Mouse (Mus musculus) bone marrow macrophage, adult 2 months (primary cell): Measurements from ENCODE around the gene Bend7. TPM values are rescaled to one million over a fixed set of nuclear protein-coding genes. Genes with fewer than 3 reads are reported as not detected.

Source experiments
- H3K27ac ChIP-seq: 2 replicates; pipeline ENCODE4 v1.5.1; 2012; ENCODE audit warnings: low read depth, low read length; ENCODE audit not compliant: insufficient read depth
- H3K4me1 ChIP-seq: 2 replicates; pipeline ENCODE4 v1.6.1; 2012; ENCODE audit warnings: low read length; ENCODE audit not compliant: control insufficient read depth, insufficient read depth
- H3K4me3 ChIP-seq: 2 replicates; pipeline ENCODE4 v1.5.1; 2012; ENCODE audit warnings: mild to moderate bottlenecking, low read length, moderate library complexity; ENCODE audit not compliant: insufficient read depth
- CTCF ChIP-seq: IDR thresholded peaks from 2 replicates; pipeline ENCODE4 v1.5.1; 2012; ENCODE audit warnings: low read depth, mild to moderate bottlenecking, low read length, moderate library complexity
- POLR2A ChIP-seq: IDR thresholded peaks from 2 replicates; pipeline ENCODE4 v1.6.1; 2012; ENCODE audit warnings: mild to moderate bottlenecking, low read depth, low read length, borderline replicate concordance
- polyA plus RNA-seq: library from polyadenylated mRNA; stranded (reverse); fragments of >200 nt; gene quantifications from 2 replicates; pipeline ENCODE4 v1.2.4, GENCODE M21; 2012; ENCODE audit not compliant: missing spikeins, insufficient read depth, insufficient read length

Bend7 gene
- polyA plus RNA-seq, 1 experiment, result not detected

DNA sequence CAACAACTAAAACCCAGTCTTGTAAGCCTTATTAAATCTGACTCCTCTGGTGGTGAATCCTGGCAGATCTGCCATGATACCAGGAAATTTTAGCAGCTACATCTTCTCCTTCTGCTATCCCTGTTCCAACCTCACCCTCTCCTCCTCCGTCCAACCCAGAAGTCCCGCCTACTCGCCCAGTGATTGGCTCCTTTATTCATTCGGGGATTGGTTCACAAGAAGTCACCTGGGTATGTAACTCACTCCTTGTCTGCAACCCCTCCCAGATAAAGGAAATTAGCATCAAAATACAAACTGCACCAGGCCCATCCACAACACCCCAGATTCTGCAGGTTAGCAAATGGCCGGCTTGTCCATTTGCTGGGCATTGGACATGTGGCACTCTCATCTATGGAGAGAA, 98.7 kb downstream of the Bend7 start:
- H3K4me1 ChIP-seq, result peaks cover 2% of the 10 kb centered on the region; the same call in 1 of the 2 replicates
- TF ChIP-seq CTCF (no peak), POLR2A (no peak)
- no peak overlapping the region for H3K27ac ChIP-seq

DNA sequence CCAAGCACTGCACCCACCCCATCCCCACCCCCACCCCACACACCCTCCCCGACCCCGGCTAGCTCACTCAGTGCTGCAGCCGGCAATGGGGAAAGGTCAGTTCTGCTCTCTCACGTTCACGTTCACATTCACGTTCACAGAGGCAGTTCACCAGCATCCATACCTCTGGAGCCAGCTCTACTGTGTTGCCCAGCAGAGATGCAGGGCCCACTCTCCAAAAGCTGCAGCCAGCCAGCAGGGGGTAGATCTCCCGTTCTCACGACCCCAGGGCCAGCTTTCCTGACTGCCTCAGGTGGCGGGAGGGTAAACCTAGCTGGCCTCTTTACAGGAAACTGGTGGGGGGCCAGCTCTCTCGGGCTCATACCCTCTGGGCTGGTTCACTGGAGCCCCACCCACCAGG, 100.0 kb downstream of the Bend7 start:
- no peak for TF ChIP-seq POLR2A
- no peak for TF ChIP-seq CTCF
- H3K27ac ChIP-seq, result no peak overlapping the region
- no peak overlapping the region for H3K4me3 ChIP-seq
- peaks cover 2% of the 10 kb centered on the region; the same call in 1 of the 2 replicates for H3K4me1 ChIP-seq

More for the DNA sequence above, 98.7 kb downstream of the Bend7 start:
- no peak overlapping the region for H3K4me3 ChIP-seq

DNA sequence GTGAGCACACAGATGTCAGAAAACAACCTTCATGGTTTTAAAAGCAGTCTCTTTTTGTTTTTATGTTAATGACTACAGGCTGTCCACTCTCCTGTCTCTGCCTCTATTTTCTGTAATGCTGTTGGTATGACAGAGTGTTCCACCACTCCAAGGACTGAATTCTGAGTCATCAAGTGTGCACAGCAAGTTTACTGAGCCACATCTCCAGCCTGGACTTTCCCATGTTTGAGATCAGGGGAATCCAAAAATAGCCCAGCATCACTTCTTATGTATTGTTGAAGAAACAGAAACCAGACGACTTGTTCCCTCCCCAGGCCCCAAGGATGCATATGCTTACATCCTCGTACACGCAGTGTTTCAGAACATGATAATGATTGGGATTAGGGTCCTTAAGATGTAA, 102.6 kb downstream of the Bend7 start:
- no peak overlapping the region for H3K4me3 ChIP-seq
- no peak for TF ChIP-seq POLR2A
- no peak for TF ChIP-seq CTCF
- H3K4me1 ChIP-seq, result peaks cover 2% of the 10 kb centered on the region; the same call in 1 of the 2 replicates
- no peak overlapping the region for H3K27ac ChIP-seq

DNA sequence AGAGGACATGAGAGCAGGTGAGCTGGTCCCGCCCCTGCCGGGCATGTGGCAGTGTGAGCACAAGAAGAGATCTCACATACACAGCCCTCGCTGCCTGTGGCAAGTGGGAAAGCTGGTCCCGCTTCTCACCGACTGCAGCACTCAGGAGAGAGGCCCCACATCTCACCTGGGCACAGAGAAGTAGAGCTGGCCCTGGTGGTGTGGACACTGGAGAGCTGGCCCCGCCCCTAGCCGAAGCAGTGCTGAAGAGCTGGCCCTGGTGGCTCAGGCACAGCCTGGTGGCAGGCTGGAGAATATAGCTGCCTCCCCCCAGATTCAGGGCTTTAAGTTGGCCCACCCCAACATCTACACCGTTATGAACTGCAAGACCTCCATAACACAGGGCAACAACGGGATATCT, 106.4 kb downstream of the Bend7 start:
- Histone ChIP-seq H3K4me1 (peaks cover 2% of the 10 kb centered on the region; the same call in 1 of the 2 replicates), H3K4me3 (no peak overlapping the region), H3K27ac (no peak overlapping the region)
- no peak for TF ChIP-seq CTCF
- TF ChIP-seq POLR2A, result no peak

DNA sequence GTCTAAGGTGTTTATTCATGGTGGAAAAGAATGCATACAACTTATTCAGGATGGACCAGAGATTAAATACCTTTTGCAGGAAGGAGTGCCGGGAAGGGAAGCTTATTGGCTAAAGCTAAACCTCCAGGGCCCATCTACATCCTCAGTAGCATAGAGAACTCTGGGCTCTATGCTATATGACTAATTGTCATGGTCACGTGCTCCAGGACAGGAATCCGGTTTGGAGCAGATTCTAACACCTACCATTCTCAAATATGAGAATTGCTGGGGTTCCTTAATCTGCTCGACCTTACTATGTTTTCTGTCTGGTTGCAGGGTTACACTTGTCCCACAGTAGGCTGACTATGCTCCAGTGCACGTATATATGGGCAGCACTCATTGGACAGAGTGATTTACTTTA, 110.4 kb downstream of the Bend7 start:
- Histone ChIP-seq H3K4me1 (no peaks in the 10 kb centered on the region), H3K27ac (no peak overlapping the region), H3K4me3 (no peak overlapping the region)
- TF ChIP-seq CTCF, result no peak
- no peak for TF ChIP-seq POLR2A

DNA sequence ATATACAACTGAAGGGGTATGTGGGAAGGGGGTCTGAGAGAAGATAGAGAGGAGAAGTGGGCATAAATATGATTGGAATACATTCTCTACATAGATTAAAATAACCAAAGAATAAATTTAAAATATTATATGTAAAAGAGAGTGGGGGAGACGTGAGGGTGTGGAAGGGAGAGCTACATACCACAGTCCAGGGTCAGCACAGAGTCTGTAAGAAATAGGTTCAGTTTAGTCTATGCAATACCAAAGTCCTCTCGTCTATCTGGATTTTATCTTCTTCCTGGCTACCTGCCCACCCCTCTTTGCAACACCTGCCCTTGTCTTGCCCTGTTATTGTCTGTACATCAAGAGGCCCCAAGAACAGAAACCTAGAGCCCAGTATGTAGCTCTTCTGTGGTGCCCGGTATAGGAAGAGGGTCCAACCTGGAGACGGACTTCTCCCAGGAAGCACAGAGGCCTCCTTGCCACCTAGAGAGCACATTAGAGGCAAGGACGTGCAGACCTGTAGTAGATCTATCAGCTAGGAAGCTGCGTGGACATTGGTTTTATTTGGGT, 110.9 kb downstream of the Bend7 start:
- H3K27ac ChIP-seq, result no peak overlapping the region
- TF ChIP-seq POLR2A (no peak), CTCF (no peak)
- H3K4me3 ChIP-seq, result no peak overlapping the region
- no peaks in the 10 kb centered on the region for H3K4me1 ChIP-seq

DNA sequence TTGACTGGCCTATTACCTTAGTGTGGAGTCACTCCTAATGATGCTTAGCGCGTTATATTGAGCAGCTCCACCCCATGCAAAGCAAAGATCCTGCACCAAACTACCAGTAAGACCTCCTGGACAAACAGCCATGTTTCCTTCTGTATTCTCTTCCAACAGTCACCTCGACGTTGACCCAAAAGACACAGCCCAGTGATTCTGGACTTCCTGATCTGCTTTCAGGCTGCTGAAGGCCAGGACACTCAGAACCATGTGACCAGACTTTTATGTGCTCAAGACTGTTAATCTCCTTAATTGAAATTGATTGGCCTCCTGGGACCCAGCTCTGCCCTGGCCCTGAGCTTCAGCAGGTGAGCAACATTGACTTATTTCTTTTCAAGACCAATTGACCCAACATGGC, 111.4 kb downstream of the Bend7 start:
- no peaks in the 10 kb centered on the region for H3K4me1 ChIP-seq
- TF ChIP-seq POLR2A, result no peak
- no peak for TF ChIP-seq CTCF
- H3K4me3 ChIP-seq, result no peak overlapping the region
- no peak overlapping the region for H3K27ac ChIP-seq

DNA sequence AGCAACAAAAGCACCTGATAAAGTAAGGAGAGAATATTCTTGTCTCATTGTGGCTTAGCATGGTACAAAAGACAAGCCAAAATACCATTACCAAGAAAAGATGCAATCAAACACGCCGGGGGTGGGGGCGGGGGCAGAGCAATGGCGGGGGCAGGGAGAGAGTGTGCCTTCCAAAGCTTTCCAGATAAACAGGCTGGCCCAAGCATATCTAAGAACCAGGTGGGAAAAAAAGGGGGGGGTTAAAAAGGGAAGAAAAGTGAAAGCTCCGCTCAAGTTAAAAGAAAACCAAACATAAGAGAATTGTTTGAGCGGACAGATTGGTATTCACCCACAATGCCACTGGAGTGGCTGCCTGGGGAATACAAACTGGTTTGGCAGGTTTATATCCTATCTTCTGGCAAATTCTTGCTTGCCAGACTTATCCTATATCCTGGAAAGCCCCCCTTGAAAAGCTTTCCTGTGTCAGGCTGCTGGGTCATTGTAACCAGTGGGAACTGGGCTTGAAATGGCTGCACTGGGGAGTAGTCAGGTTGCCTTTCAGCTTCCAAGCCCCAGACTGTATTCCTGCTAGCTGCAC, 111.9 kb downstream of the Bend7 start:
- Histone ChIP-seq H3K4me3 (no peak overlapping the region), H3K27ac (no peak overlapping the region), H3K4me1 (no peaks in the 10 kb centered on the region)
- TF ChIP-seq POLR2A, result no peak
- TF ChIP-seq CTCF, result no peak

DNA sequence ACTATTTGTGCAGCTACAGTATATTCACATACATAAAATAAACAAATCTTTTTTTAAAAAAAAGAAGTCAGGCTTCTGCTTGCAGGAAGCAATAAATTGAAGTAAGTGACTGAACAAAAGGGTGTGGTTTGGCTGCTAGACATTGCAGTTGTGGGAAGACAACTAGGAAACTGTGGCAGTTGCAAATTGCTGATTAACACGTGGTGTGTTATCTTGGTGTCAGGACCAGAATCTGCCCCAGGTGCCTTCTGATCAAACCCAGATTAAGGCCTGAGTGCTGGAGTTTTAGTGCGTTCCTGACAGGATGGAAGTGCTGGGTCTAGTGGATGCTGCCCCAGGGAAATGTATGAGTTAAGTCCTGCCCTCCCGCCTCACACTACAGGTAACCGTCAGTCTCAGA, 113.9 kb downstream of the Bend7 start:
- TF ChIP-seq CTCF, result no peak
- TF ChIP-seq POLR2A, result no peak
- no peak overlapping the region for H3K4me3 ChIP-seq
- H3K27ac ChIP-seq, result no peak overlapping the region
- no peaks in the 10 kb centered on the region for H3K4me1 ChIP-seq

DNA sequence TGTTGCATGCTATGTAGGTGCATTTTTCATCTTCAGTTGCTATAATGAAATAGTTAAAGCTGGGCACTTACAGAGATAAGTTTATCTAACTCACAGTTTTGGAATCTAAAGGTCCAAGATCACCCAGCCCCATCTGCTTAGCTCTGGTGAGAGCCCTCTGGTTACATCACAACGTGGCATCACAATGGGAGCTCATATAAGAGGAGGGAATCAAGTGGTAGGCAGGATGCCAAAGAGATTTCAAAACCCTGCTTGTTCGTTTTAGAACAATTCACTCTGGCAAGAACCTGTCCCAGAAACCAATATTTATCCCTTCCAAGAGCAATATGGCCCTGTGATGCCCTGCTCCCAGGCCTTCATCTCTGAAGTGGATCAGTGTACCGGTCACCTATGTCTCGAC, 114.5 kb downstream of the Bend7 start:
- no peak overlapping the region for H3K27ac ChIP-seq
- TF ChIP-seq POLR2A (no peak), CTCF (no peak)

More for the DNA sequence above, 114.5 kb downstream of the Bend7 start:
- Histone ChIP-seq H3K4me1 (no peaks in the 10 kb centered on the region), H3K4me3 (no peak overlapping the region)
